Mouse (Mus musculus) left cerebral cortex, adult 2 months (tissue): Measurements from ENCODE around the gene Rfc5. TPM values are rescaled to one million over a fixed set of nuclear protein-coding genes. Genes with fewer than 3 reads are reported as not detected.

Source experiments
- DNase-seq, 2 experiments: peaks; one replicate each; pipeline ENCODE4 v3.0.0; 2021 to 2022; ENCODE audit warnings: low spot score in 2 of 2, mixed read lengths in 1 of 2; ENCODE audit errors: extremely low spot score in 1 of 2
- H3K27ac ChIP-seq: fragments of 200-600 bp; 2 replicates; pipeline ENCODE4 v1.8.1; 2022
- H3K4me3 ChIP-seq: fragments of 200-600 bp; 2 replicates; pipeline ENCODE4 v1.8.1; 2022
- CTCF ChIP-seq: fragments of 200-600 bp; IDR thresholded peaks from 2 replicates; pipeline ENCODE4 v1.8.1; 2022; ENCODE audit warnings: antibody characterized with exemption, mild to moderate bottlenecking, moderate library complexity
- intact Hi-C: fragments of 180-260 bp; cut with DNase I; formaldehyde crosslinking; loops from one replicate; pipeline ENCODE4 v1.15.1; 2025
- total RNA-seq, 2 experiments: library from RNA; stranded (reverse); gene quantifications; 2 replicates each; pipeline ENCODE4 v1.2.3; 2021

Gene Rfc5
- total RNA-seq, 2 experiments from 2014 or later, result 16.1 to 16.7 TPM

DNA sequence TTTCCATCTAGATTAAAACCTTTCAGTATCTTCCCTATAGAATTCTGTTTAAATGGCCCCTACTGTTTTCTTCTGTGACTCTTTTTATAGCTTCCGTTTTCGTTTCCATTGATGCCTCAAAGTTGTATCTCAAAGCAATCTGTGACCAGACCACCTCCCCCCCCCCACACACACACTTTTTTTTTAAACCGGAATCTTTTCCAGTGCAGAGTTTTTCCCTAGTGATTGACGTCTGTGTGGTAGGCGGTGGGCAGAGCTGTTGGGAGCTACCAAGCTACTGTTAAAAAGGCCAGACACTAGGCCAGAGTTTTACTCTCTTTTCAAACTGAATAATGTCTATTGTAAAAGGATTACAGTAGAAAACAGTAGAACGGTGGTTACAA lies 30.6 kb downstream of the Rfc5 start:
- Histone ChIP-seq H3K4me3 (peak overlapping the region; percentile 90), H3K27ac (peak overlapping the region; percentile 99)
- no peak for DNase-seq
- TF ChIP-seq CTCF, result no peak
- intact Hi-C loops, result loop anchor here (5.0 kb wide), 1 partner anchor 116 kb away; no protein-coding TSS in a partner anchor

DNA sequence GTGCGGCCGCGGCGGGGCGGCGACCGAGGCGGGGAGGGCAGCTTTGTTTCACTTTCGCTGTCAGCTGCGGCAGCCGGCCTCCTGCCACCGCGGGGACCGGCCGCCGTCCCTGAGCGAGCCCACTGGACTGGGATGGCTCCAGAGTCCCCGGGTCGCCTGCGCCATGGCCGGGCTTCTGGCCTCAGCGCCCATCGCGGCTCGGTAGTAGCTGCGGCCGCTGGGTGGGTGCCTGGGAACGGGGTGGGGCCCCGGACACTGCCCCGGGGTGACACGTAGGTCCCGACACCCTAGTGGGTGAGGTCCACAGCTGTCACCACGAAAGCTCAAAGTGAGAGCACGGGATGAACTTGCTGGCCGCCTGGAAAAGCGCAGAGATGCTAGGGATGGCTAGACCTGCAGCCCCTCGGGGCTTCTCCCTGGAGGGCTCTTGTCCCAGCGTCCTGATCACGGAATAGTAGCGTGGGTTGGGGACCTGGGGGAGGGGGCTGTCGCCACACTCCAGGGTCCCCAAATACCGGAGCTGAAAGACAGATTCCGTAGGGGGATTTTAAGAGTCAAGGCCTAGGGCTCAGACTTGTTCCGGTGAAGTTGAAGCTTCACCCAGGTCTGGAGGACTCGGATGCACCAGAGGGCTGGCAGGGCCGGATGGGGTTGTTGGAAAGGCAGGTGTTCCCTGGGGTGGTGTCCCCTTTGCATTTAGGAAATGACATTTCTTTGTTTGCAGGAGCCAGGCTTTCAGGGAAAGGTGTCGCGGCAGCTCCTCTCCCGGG lies 31.2 kb downstream of the Rfc5 start:
- H3K27ac ChIP-seq, result peak overlapping the region; percentile 99
- intact Hi-C loops, result loop anchor here (1.0 to 5.0 kb wide), 3 partner anchors 39 to 115 kb away; partner anchors contain the start of gene Vsig10
- no peak for TF ChIP-seq CTCF
- peak in 1 of 2 experiments; percentile 50 for DNase-seq
- peak overlapping the region; percentile 90 for H3K4me3 ChIP-seq

DNA sequence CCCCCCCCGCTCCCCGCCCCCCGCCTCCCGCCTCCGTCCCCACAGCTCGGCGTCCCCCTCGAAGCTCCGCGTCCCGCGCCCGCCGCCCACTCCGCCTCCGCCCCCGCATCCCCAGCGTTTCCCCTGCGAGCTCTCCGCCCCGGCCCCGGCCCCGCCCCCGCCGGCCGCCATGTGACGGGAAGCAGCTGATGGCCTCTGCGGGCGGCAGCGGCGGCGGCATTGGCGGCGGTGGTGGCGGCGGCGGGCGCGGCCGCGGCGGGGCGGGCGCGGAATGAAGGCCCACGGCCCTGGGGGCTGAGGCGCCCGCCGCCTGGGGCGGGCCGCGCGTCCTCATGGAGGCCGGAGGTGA lies 31.7 kb downstream of the Rfc5 start, which contains the start of gene Wsb2:
TSS of gene Wsb2 (plus strand) at position 176 of the 349 bp plus-strand sequence.
- TF ChIP-seq CTCF, result no peak
- H3K4me3 ChIP-seq, result peak within 1 kb of the TSS; percentile 90
- peak within 1 kb of the TSS; percentile 99 for H3K27ac ChIP-seq
- DNase-seq, result peak; percentile 85 to 86
- intact Hi-C loops, result loop anchor here (1.0 to 5.0 kb wide), 3 partner anchors 38 to 115 kb away; partner anchors contain the start of gene Vsig10

GRCm38 (mm10) chr5:117356365-117357128 lies 32.3 kb downstream of the Rfc5 start:
- TF ChIP-seq CTCF, result no peak
- DNase-seq, result peak; percentile 47 to 48
- Histone ChIP-seq H3K27ac (peak overlapping the region; percentile 77), H3K4me3 (peak overlapping the region; percentile 90)
- intact Hi-C loops, result loop anchor here (1.0 to 5.0 kb wide), 3 partner anchors 38 to 114 kb away; partner anchors contain the start of gene Vsig10

GRCm38 (mm10) chr5:117355648-117356303 lies 33.1 kb downstream of the Rfc5 start:
- intact Hi-C loops, result loop anchor here (2.0 to 5.0 kb wide), 2 partner anchors 37 to 113 kb away; partner anchors contain the start of gene Vsig10
- DNase-seq, result no peak
- no peak overlapping the region for H3K4me3 ChIP-seq
- peak; percentile 20; the same call in 1 of the 2 replicates for TF ChIP-seq CTCF
- no peak overlapping the region; the same call in 1 of the 2 replicates for H3K27ac ChIP-seq

- intact Hi-C loops, result no loop called here
- H3K4me3 ChIP-seq, result no peak overlapping the region
- no peak for DNase-seq
- no peak for TF ChIP-seq CTCF
- H3K27ac ChIP-seq, result no peak overlapping the region
Measured at GRCm38 (mm10) chr5:117354121-117354520, 34.7 kb downstream of the Rfc5 start.

DNA sequence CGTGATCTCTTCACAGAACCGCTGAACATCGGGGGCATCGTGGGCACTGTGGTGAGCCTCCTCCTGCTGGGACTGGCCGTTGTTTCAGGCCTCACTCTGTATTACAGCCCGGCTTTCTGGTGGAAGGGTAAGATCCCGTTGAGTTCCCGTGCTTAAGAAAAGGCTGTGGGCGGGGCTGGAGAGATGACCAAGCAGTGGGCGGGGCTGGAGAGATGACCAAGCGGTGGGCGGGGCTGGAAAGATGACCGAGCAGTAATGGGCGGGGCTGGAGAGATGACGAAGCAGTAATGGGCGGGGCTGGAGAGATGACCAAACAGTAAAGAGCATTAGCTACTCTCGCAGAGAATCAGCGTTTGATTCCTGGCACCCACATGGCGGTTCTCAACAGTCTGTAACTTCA lies 40.6 kb downstream of the Rfc5 start:
- no peak for TF ChIP-seq CTCF
- Histone ChIP-seq H3K27ac (no peak overlapping the region), H3K4me3 (no peak overlapping the region)
- intact Hi-C loops, result no loop called here
- peak; percentile 38 to 51 for DNase-seq

DNA sequence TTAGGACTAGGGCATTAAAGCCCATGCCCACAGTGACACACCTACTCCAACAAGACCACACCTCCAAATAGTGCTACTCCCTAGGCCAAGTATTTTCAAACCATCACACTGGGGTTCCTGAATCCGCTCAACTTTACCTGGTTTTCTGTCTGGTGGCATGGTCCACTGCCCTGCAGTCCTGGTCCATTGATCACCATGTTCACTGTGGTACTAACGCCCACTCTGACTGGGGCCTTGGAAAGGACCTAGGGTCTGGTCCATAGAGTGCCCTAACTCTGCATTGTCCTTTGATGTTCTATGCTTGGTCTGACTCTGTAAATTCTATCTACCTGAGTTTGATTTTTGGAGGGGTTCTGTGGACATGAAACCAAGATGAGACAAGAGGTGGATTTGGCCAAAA lies 41.0 kb downstream of the Rfc5 start:
- no peak for TF ChIP-seq CTCF
- intact Hi-C loops, result no loop called here
- DNase-seq, result no peak
- Histone ChIP-seq H3K4me3 (no peak overlapping the region), H3K27ac (no peak overlapping the region)

DNA sequence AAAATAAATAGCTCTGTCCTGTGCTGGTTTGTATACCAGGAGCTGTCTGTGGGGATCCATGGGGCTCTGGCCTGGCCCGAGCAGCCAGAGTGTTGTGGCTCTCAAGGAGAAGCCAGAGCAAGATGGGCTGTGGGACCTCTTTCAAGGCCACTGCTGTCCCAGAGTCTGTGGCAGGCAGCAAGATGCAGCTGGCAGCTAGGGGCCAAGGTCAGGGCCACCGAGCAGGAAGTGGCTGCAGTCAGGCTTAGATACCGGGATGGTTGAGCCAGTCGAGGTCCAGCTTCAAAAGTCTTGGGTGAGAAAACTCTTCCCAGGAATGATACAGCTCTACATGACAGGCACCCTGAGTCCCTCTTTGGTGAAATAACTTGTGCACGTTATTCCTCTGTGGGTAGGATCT lies 41.8 kb downstream of the Rfc5 start:
- no peak for TF ChIP-seq CTCF
- H3K4me3 ChIP-seq, result no peak overlapping the region
- DNase-seq, result no peak
- intact Hi-C loops, result no loop called here
- H3K27ac ChIP-seq, result no peak overlapping the region

GRCm38 (mm10) chr5:117346281-117346680 lies 42.6 kb downstream of the Rfc5 start:
- intact Hi-C loops, result no loop called here

DNA sequence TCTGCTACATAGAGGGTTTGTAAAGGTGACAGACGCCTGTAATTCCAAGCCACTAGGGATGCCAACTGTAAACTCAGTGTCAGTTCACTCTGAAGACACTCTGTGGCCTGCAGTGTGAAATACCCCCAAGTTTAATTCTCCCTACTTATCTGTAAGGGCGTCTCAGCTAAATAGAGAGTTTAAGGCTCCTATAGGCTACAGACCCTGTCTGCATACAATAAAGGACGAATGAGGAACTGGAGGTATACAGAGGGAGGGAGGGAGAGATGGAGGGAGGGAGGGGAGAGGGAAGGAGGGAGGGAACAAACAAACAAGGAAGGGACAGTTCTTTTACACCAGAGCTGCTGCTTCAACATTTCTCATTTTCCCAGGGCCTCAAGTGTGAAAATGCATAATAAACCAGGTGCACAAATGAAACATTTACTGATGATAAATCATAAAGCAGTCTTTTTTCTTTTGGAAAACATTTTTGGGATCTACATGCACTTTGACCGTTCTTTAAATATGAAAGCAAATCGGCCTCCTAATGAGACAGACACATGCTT lies 43.3 kb downstream of the Rfc5 start:
- Histone ChIP-seq H3K27ac (no peak overlapping the region), H3K4me3 (no peak overlapping the region)
- intact Hi-C loops, result no loop called here
- DNase-seq, result no peak
- TF ChIP-seq CTCF, result no peak

More at GRCm38 (mm10) chr5:117346281-117346680, 42.6 kb downstream of the Rfc5 start:
- no peak for DNase-seq
- TF ChIP-seq CTCF, result no peak
- Histone ChIP-seq H3K4me3 (no peak overlapping the region), H3K27ac (no peak overlapping the region)
